Mouse (Mus musculus): ENCODE results near the gene Gas2. TPM values are rescaled to one million over a fixed set of nuclear protein-coding genes. Genes with fewer than 3 reads are reported as not detected.

The Gas2 gene
- total and polyA plus RNA-seq, 3 experiments: 2.3 to 4.3 (median 4.3) TPM

DNA sequence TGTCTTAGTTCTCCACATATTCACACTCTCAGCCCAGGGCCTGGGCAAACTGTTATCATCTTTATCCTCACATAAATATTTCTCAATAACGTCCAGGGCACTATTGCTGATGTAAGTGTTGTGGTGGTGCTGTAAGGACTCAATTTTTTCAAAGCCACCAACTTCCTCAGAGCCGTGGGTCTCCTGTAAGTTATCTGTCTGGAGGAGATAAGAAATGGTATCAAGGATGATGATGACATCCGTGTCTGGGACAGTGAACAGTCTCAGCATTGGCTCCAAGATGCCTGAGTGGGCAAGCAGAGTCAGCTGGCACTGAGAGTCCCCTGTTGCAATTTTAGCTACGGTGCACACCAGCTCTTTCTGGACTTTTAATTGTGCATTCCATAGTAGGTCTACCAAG lies 160.2 kb downstream of the Gas2 start:
- Histone ChIP-seq H3K4me1 (ENCODE audit: control insufficient read depth, insufficient read depth, low read length) (no peaks in the 10 kb centered on the region), H3K27ac (no peak overlapping the region), H3K9ac (ENCODE audit: low read depth, low read length) (no peak overlapping the region), H3K27me3 (ENCODE audit: control insufficient read depth, insufficient read depth, low read length) (no peaks in the 10 kb centered on the region), H3K79me2 (replicated peaks; ENCODE audit: control insufficient read depth, insufficient read depth, low read length) (no peaks in the 10 kb centered on the region), H3K36me3 (ENCODE audit: control insufficient read depth, insufficient read depth, low read length) (no peaks in the 10 kb centered on the region), H3K4me3 (no peak overlapping the region)
- no peak for DNase-seq
- TF ChIP-seq CTCF (IDR thresholded peaks at IDR 0.05): no peak
- no peak for TF ChIP-seq EP300 (IDR thresholded peaks at IDR 0.05; ENCODE audit: insufficient read depth, low read depth, low read length)
- TF ChIP-seq POLR2A (IDR thresholded peaks at IDR 0.05; ENCODE audit: insufficient read depth, low read depth, low read length): no peak
- WGBS: 43% methylated on average over 4 of the region's 4 CpGs
- intact Hi-C loops (cut with DNase I): no loop called here

GRCm38 (mm10) chr7:52024050-52024626 lies 162.3 kb downstream of the Gas2 start:
- Histone ChIP-seq H3K36me3 (ENCODE audit: control insufficient read depth, insufficient read depth, low read length) (no peaks in the 10 kb centered on the region), H3K4me3 (no peak overlapping the region), H3K4me1 (ENCODE audit: control insufficient read depth, insufficient read depth, low read length) (no peaks in the 10 kb centered on the region), H3K9ac (ENCODE audit: low read depth, low read length) (no peak overlapping the region), H3K79me2 (replicated peaks; ENCODE audit: control insufficient read depth, insufficient read depth, low read length) (no peaks in the 10 kb centered on the region), H3K27ac (no peak overlapping the region), H3K27me3 (ENCODE audit: control insufficient read depth, insufficient read depth, low read length) (no peaks in the 10 kb centered on the region)
- WGBS: 88% methylated on average over 5 of the region's 5 CpGs
- no peak for TF ChIP-seq CTCF (IDR thresholded peaks at IDR 0.05)
- intact Hi-C loops (cut with DNase I): no loop called here
- DNase-seq: no peak

GRCm38 (mm10) chr7:52037600-52038582 lies 176.1 kb downstream of the Gas2 start:
- no peaks in the 10 kb centered on the region for H3K36me3 ChIP-seq (ENCODE audit: control insufficient read depth, insufficient read depth, low read length)
- DNase-seq: no peak
- H3K4me1 ChIP-seq (ENCODE audit: control insufficient read depth, insufficient read depth, low read length): no peaks in the 10 kb centered on the region
- H3K27ac ChIP-seq: no peak overlapping the region
- TF ChIP-seq EP300 (IDR thresholded peaks at IDR 0.05; ENCODE audit: insufficient read depth, low read depth, low read length): no peak
- no peak for TF ChIP-seq POLR2A (IDR thresholded peaks at IDR 0.05; ENCODE audit: insufficient read depth, low read depth, low read length)
- TF ChIP-seq CTCF (IDR thresholded peaks at IDR 0.05): peak; percentile 75
- no peak overlapping the region for H3K9ac ChIP-seq (ENCODE audit: low read depth, low read length)
- intact Hi-C loops (cut with DNase I): no loop called here
- no peak overlapping the region for H3K4me3 ChIP-seq
- 44% methylated on average over 8 of the region's 8 CpGs for WGBS
- no peaks in the 10 kb centered on the region for H3K27me3 ChIP-seq (ENCODE audit: control insufficient read depth, insufficient read depth, low read length)
- H3K79me2 ChIP-seq (replicated peaks; ENCODE audit: control insufficient read depth, insufficient read depth, low read length): no peaks in the 10 kb centered on the region

Other genes with a start within 250 kb of the Gas2 start
- gene Slc17a6, start 240.0 kb upstream of the Gas2 start, total RNA-seq (2021): not detected
- gene Slc17a6, start 240.0 kb upstream of the Gas2 start, polyA plus RNA-seq (2012; rRNA removed): not detected in 2 replicates
- 1 to 10 TPM; 1.3 to 2.7 TPM for gene Fancf, start 252 bp downstream of the Gas2 start, total RNA-seq (2021)
- gene Fancf, start 252 bp downstream of the Gas2 start, polyA plus RNA-seq (2012; rRNA removed): 1.6 and 2.2 TPM in 2 replicates
- 10 to 100 TPM; 20.2 to 29.2 TPM for gene Svip, start 144.0 kb downstream of the Gas2 start, total RNA-seq (2021)
- 7.9 and 17.8 TPM in 2 replicates for gene Svip, start 144.0 kb downstream of the Gas2 start, polyA plus RNA-seq (2012; rRNA removed)
- gene 1700015G11Rik, start 153.7 kb downstream of the Gas2 start, total RNA-seq (2021): not detected
- gene 1700015G11Rik, start 153.7 kb downstream of the Gas2 start, polyA plus RNA-seq (2012; rRNA removed): not detected in 2 replicates